Mouse (Mus musculus): ENCODE data around the gene Fam173b. TPM values are rescaled to one million over a fixed set of nuclear protein-coding genes. Genes with fewer than 3 reads are reported as not detected.

The Fam173b gene
- total and polyA plus RNA-seq, 3 experiments = 6.2 to 24.9 (median 19.1) TPM

DNA sequence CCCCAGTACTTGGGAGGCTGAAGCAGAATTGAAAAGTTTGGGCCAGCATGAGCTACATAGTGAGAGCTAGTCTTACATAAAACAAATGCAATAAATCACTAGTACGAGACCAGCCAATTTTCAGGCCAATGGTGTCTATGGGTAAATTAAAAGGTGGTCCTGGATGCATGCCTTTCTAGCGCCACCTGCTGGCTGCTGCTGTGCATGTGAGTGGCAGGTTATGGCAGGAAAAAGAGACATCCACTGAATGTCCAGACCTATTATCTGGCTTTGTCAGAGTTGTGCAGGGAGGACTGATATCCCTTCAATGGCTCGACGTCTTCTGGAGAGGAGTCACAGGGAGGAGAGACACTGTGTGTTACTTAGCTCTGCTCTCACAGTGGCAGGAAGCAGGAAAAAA lies 15.1 kb upstream of the Fam173b start:
- peak; percentile 87 for DNase-seq

DNA sequence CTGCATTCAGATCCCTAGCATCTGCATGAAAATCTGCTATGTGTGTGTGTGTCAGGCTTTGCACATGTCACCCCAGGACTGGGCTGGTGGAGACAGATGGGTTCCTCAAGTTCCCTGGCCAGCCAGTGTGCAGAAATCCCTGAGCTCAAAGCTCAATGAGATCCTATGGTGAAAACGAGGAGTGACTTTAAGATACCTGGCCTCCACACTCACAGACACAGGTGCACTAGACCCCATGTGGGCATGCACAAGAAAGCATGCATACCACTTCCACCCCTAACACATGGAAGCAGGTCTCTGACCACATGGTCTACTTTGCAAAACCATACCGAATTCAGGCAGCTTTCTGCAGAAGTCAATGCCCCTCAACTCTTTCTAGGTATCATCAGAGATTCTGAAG lies 13.9 kb upstream of the Fam173b start:
- no peak for DNase-seq

DNA sequence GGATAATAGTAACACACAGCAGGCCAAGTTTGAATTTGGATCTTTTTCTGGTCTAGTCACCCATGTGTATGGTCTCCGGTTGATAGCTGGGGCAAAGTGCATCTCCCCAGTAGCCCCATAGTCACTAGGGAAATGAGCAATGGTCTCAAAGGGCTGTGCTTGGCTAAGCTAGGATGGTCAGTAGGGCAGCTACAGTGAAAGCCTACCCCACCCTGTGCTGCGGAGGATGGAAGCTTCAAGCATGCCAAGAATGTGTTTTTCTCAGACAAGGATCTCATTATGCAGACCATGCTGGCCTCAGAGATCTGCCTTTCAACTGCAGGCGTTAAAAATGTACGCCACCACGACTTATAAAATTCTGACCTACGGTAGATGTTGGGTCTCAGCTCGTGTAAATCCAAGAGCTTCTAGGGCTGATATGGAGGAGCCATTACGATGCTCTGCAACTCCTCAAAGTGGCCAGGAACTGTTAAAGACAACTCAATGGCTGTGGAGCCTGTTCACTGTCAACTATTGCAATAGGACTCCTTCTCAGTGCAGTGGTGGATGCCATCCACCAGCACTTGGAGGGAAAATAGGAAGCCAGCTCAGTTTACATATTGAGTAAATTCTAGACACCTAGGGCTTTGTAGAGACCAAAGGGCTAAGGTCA lies 12.5 kb upstream of the Fam173b start:
- no peak for DNase-seq

DNA sequence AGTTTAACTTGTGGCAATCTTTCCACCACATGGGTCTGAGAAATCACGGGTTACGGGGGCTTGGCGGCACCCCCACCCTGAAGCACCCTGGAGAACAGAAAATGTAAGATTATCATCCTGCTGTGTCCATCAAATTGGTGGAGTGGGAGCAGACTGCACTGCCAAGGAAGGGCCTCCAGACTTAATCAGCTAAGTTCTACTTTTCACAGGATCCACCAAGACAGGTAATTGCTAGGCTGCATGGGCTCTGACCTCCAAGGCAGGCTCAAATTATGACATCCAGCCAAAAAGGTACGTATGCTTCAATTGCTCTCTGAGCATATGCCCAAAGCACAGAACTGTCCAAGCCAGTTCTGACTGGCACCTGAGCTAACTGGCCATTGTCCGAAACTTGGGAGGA lies 11.5 kb upstream of the Fam173b start:
- DNase-seq = no peak

DNA sequence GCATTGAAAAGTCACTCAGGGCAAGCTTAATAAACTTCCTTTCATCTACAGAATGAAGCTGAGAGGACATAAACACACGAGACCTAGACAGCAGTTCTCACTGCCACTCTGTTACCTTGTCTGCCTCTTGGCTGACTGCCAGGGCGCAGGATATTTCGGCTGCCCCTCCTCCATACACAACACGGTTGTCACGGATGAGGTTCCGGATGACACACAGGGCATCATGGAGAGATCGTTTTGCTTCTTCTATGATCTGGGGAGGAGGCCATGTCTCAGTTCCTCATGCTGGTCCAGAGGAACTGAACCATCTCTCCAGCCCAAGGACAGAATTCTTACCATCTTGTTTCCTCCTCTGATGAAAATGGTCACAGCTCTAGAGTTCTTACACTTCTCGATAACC lies 9.1 kb upstream of the Fam173b start:
- no peak for DNase-seq

DNA sequence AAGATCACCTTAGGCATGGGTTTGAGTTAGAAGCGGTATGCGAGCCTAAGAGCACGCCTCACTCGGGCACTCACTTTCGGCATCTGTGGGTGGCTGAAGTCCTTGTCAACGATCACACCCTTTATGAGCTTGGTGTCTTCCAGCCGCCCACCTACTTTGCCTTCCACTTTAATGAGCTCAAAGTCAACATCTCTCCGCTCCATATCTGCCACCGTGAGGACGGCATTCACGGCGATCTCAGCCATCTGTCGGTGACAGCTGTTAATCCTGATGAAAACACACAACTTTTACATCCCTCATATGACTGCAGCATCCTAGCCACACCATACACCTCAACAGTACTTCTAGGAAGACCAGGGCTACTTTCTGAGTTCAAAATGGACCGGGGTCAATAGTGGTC lies 7.4 kb upstream of the Fam173b start:
- no peak for DNase-seq

DNA sequence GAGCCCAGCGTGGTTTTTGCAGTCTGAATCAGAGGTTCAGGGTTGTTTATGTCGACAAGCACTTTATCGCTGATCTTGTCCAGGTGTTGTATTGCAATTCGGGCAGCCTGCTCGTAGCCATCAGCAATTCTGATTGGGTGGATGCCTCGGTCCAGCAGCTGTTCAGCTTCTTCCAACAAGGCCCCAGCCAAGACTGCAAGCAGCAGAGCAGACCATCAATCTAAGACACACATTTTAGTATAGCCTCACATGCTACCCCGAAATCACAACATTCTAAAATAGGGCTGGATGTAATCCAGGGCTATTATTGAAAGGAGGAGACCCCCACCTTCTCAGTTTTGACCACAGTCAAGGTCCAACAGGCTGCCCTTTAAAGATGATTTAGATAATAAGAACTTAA lies 6.0 kb upstream of the Fam173b start:
- no peak for DNase-seq

DNA sequence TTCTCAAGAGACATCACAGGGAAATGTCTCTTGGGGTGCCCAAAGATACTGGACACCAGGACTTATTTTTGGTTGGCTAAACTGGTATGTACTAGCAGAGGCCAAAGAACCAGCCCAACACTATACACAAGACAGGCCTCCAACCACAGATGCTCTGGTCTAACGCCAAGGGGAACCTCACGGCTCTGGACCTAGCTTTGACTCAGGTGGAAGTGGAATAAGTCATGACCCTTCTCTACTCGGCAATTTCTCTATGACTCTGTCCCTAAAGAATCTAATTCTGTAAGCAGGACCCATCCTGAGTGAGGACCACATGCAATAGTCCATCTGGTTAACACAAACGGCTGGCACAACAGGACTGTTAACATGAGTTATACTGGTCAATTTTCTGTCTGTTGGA lies 1.8 kb upstream of the Fam173b start:
- no peak for DNase-seq

DNA sequence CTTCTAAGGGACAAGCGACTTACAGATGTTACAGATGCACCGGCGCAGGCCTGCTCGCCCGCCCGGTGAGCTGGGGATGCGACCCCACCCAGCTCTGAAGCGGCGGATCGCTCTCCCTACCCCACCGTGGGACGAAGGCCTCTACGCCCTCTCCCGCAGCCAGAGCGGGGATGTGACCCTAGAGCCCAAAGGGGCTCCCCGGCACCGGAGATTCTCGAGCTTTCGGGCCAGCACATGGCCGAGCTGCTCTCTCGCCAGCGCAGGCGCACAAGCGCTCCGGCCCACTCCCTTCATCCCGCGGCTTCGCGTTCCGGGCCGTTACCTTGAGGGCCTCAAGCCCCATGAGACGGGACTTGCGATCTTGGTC lies 390 bp upstream of the Fam173b start:
- no peak for DNase-seq

DNA sequence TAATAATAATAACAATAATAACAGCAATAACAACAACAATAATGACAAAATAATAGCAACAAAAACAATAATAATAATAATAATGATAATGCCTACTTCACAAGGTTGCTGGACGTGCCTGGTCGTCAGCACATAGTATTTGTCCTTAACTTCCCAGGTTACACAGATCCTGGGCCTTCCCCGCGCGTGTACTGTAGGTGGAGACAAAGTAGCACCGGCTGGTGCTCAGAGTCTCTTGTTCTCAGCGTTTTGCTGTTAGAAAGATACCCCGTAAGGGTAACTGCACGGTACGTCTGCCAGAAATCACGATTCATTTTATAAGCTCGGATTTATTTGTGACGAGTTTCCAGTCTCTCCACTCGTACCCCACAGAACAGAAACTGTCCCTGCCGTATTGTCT lies 774 bp downstream of the Fam173b start:
- peak; percentile 53 for DNase-seq

DNA sequence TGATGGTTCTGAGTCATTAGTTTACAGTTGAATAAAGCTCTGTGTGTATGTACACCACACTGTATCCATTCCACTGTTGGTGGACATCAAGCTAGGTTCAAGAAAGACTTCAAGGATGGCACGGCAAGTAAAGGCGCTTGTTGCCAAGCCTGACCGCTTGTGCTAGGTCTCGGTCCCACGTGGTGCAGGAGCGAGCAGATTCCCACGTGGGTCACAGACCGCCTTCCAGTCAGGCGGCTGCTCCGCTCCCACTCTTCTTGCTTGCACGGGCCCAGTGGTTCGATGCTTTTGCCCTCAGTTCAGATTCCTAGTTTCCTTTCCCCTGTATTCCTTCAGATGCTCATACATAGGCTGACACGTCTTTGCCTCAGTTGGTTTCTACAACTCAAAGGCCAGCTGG lies 1.5 kb downstream of the Fam173b start:
- no peak for DNase-seq

DNA sequence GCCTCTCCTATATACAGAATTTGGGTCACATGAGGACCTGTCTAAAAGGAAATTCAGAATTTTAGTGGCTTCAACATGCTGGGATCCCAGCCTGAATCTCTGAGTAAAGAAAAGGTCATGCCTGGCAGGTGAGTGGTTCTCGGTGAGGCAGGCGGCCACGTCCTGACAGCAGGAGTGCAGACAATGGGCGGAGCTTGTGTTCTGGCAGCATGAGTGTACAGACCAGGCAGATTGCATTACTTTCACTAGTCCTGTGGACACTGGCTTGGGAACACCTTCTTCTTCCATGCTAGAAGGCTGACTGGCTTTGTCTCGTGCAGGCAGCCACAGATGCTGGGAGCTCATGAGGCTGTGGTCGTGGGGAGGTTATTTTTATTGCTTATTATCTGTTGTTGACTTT lies 5.2 kb downstream of the Fam173b start:
- DNase-seq = no peak

DNA sequence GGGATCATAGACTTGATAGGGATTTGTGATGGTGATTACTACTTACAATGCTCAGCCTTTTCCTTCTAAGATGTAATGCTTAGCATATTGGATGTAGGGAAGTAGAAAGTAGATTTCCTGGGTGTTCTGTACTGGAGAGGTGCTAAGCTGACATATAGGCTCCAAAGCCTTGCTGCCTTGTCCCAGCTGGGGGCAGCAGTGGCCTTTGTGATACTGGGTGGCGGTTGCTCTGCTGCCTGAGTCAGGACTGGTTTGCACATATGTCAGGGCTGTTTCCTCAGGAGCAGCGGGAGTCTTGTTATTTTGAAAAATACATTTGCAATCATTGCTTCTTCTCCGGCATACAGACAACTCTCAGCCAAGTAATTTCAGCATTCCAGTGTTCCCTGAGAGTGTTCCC lies 9.4 kb downstream of the Fam173b start:
- peak; percentile 81 for DNase-seq

DNA sequence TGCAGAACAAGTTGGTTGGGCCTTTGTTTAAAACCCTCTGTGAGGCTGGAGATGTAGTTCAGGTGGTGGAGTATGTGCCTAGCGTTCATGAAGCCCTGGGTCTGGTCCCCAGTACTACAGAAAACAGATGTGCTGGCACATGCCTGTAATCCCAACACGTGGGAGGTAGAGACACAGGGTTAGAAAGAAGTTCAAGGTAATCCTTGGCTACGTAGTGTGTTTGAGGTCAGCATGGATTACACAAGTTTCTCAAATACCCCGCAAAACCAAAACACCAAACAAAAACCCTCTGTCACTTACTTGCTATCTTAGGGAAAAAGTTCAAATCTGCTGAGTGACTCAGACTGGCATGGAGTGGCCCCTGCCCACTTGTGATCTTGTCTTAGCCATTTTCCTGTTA lies 10.3 kb downstream of the Fam173b start:
- DNase-seq = peak; percentile 49

DNA sequence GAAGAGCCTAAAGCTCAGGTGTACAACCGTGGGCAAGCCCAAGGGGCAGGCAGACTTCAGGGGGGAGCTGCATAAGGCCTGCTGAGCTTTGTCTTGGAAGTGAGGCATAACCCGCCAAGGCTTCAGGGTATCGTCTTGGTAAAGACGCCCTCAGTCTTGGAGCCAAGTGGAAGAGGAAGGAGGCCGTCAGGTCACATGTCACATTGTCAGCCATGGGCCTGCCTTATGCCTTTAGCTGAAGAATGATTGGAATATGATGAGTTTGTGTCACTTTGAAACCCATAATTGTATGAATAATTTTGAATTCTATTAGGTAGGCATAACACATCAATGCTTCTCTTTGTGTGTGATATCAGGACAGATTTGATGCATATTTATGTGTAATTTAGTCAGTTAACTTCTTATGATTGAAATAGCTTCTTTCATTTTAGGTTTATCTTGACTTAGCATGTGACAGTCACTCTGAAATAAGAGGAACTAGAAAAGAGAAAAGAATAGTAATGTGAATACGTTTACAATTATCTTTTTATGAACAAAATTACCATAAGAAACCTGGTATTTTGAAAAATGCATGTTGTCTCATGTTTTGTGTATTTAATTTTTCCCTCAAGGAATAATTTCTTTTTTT lies 12.3 kb downstream of the Fam173b start:
- DNase-seq = no peak

DNA sequence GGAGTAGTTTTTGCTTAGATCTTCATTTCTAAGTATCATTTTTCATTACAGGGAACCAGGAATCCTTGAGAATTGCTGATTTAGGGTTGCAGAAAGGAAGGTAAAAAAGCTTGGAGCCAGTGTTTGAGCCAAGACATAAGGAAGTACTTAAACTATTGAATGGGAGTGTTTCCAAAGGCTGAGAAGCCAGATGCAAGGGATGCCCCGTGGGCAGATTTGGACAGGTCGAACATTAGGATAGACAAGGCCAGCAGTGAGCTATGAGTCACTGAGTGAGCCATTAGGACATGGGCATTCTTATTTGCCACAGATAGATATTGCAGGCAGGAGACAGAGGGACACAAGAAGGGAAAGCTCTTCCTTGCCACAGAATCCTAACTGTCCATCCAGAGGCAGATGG lies 13.0 kb downstream of the Fam173b start:
- peak; percentile 46 for DNase-seq

DNA sequence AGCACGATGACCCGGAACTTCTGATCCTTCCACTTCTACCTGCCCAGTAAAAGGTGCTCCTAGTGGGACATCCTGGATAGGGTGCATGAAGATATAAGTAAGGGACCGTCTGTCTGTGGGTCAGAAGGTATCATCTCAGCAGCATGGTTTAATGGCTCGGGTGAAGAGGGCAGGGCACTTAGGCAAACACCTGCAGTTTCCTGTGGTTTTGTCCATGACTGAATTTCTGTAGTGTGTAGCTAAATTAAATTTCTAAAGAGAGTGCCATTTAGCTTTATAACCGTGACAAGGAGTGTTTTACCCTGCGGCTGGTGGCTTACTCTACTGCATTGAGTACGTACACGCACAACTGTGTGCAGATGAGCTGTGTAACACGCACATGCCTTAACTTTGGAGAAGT lies 15.6 kb downstream of the Fam173b start:
- no peak for DNase-seq

DNA sequence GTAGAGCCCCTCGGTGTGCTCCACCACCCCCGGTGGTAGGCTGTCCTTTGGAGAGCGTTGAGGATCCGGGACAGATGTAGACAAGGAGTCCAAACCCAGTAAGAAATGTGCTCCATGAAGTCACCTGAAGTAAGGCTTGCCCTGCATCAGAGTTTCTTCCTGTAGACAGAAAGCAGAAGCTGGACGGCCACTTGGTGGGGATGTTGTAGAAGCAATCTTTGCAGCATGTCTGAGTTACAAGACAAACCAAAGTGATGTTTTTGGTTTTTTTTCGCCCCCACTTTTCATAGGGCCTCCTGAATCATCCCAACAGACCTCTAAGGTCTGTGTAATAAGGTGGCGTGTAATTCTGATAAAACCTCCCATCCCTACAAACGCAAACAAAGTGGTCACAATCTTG lies 17.9 kb downstream of the Fam173b start:
- DNase-seq = no peak

DNA sequence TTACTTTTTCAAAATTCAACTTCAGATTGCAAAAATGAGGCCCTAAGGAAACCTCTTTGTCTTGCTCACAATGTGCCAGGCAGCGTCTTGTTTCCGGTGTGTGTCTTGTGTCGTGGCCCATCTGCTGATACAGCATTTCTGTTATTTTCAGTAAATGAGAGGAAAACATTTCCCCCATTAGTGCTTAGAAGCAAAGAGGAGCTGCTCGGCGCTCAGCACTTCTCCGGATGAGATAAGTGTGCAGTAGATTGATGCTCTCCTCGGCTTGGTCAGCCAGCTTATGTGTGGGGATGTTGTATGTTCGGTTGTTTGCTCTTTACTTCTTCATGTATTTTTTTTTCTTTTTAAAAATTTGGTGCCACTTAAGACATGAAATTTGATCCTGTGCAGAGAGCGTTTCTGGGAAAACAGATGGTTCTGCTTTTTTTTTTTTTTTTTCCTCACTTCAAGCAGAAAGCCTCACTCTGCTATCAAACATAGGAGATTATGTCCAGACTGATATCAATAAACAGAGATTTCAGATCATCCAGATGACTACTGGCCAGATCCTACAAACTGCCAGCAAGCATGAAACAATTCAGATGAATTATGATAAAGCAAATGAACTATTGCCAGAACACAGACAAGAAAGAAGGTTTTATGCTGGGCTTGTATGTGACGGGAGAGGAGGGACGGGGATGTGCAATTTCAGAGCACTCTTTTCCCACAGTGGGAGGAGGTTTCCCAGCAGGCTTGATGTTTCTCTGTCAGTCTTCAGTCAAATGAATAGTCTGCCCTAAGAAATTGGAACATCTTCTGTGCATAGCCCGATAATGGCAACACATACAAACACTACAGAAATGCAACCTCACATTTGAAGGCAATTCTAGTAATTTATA lies 25.9 kb downstream of the Fam173b start:
- no peak for DNase-seq

DNA sequence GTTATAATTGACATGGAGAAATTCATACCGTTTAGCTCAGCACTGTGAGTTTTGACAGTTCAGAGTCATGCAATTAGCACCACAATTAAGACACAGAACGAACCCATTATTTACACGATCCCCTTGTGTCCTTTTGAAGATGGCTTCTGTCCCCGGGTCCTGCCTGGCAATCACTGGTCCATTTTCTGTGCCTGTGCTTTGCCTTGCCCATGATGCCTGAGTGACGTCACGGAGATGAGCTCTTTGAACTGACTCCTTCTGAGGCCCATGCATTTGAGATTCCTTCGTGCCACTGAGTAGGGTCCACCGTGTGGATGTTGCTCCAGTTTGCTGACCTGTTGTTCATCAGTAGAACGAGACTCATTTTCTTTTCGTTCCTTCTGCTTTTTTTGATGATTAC lies 26.5 kb downstream of the Fam173b start:
- no peak for DNase-seq

DNA sequence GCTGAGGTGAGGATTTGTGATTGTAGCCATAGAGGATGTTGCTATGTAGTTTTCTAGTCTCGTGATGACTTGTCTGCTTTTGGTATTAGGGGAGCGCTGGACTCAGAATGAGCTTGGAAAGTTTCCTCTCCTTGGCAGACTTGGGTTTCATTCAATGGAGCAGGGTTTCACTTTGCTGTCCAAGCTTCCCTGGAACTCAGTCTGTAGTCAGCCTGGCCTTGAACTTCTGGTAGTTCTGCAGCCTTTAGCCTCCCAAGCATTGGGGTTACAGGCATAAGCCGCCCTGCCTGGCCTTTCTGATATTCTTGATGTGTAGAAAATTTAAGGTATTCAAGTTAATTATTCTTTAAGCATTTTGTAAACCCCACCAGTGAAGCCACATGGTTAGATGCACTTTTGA lies 27.9 kb downstream of the Fam173b start:
- DNase-seq = peak; percentile 54

DNA sequence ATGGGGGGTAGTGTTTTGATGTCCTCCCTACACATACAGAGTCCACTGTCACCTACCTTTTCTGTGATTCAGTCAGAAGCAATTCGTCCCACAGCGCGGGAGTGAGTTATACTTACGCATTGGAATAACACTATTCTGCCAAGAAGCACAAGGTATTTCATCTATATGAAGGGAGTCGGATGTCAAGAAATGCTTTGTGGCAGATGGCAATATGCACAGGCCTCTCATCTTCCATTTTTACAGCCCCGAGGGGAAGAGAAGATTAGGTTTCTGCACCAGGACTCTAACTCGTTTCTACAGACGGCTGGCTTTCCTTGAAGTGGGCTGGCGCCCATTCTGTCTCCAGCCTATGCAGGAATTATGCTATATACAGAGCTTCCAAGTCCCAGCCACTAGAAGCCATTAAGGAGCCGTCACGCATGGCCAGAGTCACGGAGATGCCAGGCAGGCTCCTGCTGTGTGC lies 29.8 kb downstream of the Fam173b start:
- no peak for DNase-seq

DNA sequence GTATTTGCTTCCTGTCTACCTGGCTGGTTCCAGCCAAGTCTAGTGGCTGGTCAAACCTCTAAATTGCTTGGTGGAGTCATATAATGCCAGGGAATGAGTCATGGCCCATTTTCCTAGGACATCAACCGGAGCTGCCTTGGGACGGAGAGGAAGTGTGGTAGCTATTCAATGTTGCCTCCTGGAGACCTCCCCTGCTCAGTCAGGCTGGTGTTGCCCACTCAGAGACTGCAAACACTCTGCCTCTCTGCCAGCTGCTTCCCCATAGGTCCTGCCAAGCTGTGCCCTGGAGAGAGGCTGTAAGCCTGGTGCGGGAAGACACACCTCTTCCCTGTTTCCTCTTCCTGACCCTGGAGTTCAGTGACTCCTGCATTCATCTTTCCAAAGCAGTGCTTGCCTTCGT lies 30.8 kb downstream of the Fam173b start:
- peak; percentile 63 for DNase-seq

Data from adrenal gland, adult 2 months (tissue).